Mouse (Mus musculus) kidney, postnatal 4 days (tissue): ENCODE measurements around the gene Dcaf12l2.
A peak's percentile ranks its signal among the peaks of the same experiment; 100 is the strongest.

ENCODE experiments used
- DNase-seq, 2 experiments: peaks; one replicate each; pipeline ENCODE4 v3.0.0; 2021; ENCODE audit warnings: mixed read lengths in 2 of 2

Gene Dcaf12l2

DNA sequence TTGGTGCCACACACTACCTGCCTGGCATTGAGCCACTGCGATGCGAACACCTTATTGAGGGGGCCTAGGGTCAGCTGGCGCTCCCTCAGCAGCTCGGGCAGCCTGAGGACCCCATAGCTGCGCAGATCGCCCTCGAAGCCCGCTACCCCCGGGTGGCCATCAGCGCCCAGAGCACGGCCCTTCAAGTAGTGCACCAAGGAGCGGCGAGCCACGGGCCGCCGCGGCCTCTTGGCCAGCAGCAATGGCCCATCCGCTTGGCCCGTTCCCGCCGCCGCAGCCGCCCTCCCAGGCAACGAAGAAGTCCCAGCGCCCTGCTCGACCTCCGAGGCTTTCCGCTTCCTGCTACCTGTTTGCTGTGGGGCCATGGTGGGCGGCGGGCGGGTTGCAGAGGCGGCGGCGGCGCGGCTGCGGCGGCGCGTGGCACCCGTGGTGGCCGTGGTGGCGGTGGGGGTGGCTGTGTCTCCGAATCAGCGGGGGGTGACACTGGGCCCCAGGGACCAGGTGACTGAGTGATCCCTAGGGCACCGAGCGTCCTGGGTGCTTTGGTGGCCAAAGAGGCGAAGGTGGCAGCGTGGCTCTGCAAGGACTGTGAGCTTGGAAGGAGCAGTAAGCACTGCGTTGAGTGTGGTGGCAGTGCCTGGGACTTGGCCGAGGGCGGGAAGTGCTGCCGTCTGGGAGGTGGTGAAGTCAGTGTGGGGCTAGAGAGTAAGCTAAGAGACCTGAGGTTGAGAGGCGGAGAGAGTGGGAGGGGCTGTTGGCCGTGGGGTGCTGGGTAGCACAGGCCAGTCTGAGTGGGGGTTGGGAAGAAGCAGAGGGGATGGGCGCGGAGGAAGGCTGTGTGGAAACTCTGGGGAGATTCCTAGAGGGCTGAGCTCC, at the start of gene Dcaf12l2:
Dcaf12l2 (minus strand) TSS at position 697 of the 876 bp plus-strand sequence.
- peak; percentile 14 to 34 for DNase-seq

DNA sequence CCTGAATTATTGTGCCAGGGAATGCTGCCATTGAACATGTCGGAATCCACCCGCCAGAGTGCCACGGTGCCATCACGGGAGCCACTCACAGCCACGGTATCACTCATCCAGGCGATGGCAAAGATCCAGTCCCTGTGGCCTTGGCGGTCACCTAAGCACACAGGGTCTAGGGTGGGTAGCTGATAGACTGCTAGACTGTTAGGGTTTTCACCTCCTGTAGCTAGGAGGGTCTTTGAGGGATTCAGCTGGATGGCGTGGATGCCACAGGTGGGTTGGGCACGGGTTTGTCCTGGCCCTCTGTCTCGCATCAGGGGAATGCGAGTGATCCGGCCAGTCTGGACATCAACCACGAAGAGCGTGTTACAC, 879 bp downstream of the Dcaf12l2 start:
- DNase-seq = no peak
